Comparison of ENCODE assay signal across 7 mouse cellular contexts in genomic region chr3:69597816-69598215, GRCm38 (mm10). TPM values are rescaled to one million over a fixed set of nuclear protein-coding genes. Genes with fewer than 3 reads are reported as not detected.
DNase-seq lines count a peak whose midpoint lies in the region; ATAC-seq and TF ChIP-seq lines count a peak whose summit lies in the region.

No protein-coding gene starts in this region.

- DNase-seq in right cerebral cortex, postnatal 4 days = peak; percentile 9
- DNase-seq in right cerebral cortex, postnatal 14 days = no peak
- DNase-seq in forebrain, postnatal 0 days = peak; percentile 50
- no peak for DNase-seq in liver, embryonic 14.5 days (ENCODE audit: low read depth in 3 of 3, low spot score in 3 of 3)
- no peak for DNase-seq in urinary bladder, postnatal 14 days (ENCODE audit: low spot score)
- DNase-seq in spleen, postnatal 36 days (ENCODE audit: low spot score in 2 of 2) = no peak

- H3K27me3 ChIP-seq in forebrain, postnatal 0 days (ENCODE audit: insufficient read depth, low read length) = no peaks in the 10 kb centered on the region
- peaks cover 14% of the 10 kb centered on the region for H3K27me3 ChIP-seq in liver, embryonic 14.5 days (ENCODE audit: control insufficient read depth, insufficient read depth, low read length)

- TF ChIP-seq CTCF in forebrain, postnatal 0 days (IDR thresholded peaks at IDR 0.05; ENCODE audit: low read depth) = no peak
- no peak for TF ChIP-seq CTCF in liver, embryonic 14.5 days (IDR thresholded peaks at IDR 0.05; ENCODE audit: low read depth)

- peaks cover 5% of the 10 kb centered on the region; the same call in 1 of the 2 replicates for H3K36me3 ChIP-seq in forebrain, postnatal 0 days (ENCODE audit: insufficient read depth)
- H3K36me3 ChIP-seq in liver, embryonic 14.5 days (replicated peaks; ENCODE audit: control insufficient read depth, insufficient read depth, low read depth) = no peaks in the 10 kb centered on the region

- H3K4me1 ChIP-seq in forebrain, postnatal 0 days (ENCODE audit: insufficient read depth) = peaks cover 15% of the 10 kb centered on the region
- H3K4me1 ChIP-seq in liver, embryonic 14.5 days (replicated peaks; ENCODE audit: control insufficient read depth in 2 of 2, insufficient read depth in 2 of 2, low read length in 1 of 2) = no peaks in the 10 kb centered on the region

- H3K27ac ChIP-seq in forebrain, postnatal 0 days (ENCODE audit: low read depth, low read length) = peak overlapping the region; percentile 84
- no peak overlapping the region for H3K27ac ChIP-seq in liver, embryonic 14.5 days

- 4% methylated on average over 7 of the region's 7 CpGs for WGBS in forebrain, postnatal 0 days
- WGBS in liver, embryonic 14.5 days (ENCODE audit: insufficient replicate concordance) = 34% methylated on average over 7 of the region's 7 CpGs

- H3K4me2 ChIP-seq in forebrain, postnatal 0 days (ENCODE audit: low read depth) = peak overlapping the region; percentile 66
- H3K4me2 ChIP-seq in liver, embryonic 14.5 days (ENCODE audit: low read depth) = peak overlapping the region; percentile 57

- ATAC-seq in forebrain, postnatal 0 days = peak; percentile 9; the same call in 1 of the 2 replicates
- ATAC-seq in liver, embryonic 14.5 days (ENCODE audit: insufficient read depth) = no peak
- ATAC-seq in granulocyte monocyte progenitor cell, adult 5-6 weeks (replicated peaks; ENCODE audit: poor library complexity, severe bottlenecking) = no peak

- H3K4me3 ChIP-seq in forebrain, postnatal 0 days (ENCODE audit: low read depth, low read length) = peak overlapping the region; percentile 79
- H3K4me3 ChIP-seq in liver, embryonic 14.5 days (ENCODE audit: insufficient read depth in 1 of 2, low read depth in 2 of 2, low read length in 2 of 2) = peak overlapping the region; percentile 0 to 55; a peak in 2 of 4 replicates

- peak overlapping the region; percentile 92 for H3K9ac ChIP-seq in forebrain, postnatal 0 days
- no peak overlapping the region for H3K9ac ChIP-seq in liver, embryonic 14.5 days (replicated peaks)

- H3K9me3 ChIP-seq in forebrain, postnatal 0 days (ENCODE audit: low read length) = no peaks in the 10 kb centered on the region
- no peaks in the 10 kb centered on the region for H3K9me3 ChIP-seq in liver, embryonic 14.5 days (ENCODE audit: control insufficient read depth, low read length)

- TF ChIP-seq EP300 in liver, embryonic 14.5 days (IDR thresholded peaks at IDR 0.05; ENCODE audit: low read depth) = no peak

RNA-seq across cellular contexts. Expression of gene B3galnt1, which starts 0.9 kb away (rescaled TPM):
- 80.0 and 85.5 TPM in 2 replicates for total RNA-seq in forebrain, postnatal 0 days (2014; rRNA removed)
- 79.4 and 99.4 TPM in 2 replicates for polyA plus RNA-seq in forebrain, postnatal 0 days (2015; fragmentation: Nextera tagmentation; extraction: Ambion mirVana)
- 0.97 and 1.3 TPM in 2 replicates for polyA plus RNA-seq in liver, embryonic 14.5 days (2012; rRNA removed)
- polyA plus RNA-seq in liver, embryonic 14.5 days (2014; fragmentation: Nextera tagmentation; extraction: Ambion mirVana) = 2.9 and 3.5 TPM in 2 replicates
- 1.3 TPM in 1 of 2 replicates, not detected in the other for total RNA-seq in granulocyte monocyte progenitor cell, adult 5-6 weeks (2014; fragmentation: Nextera tagmentation)
- total RNA-seq in granulocyte monocyte progenitor cell, adult 5-6 weeks (2017) = 0.46 TPM in 1 of 2 replicates, not detected in the other

Comparison
In these comparisons a context has a peak if more than half of its experiments do, and no peak if none do; other contexts are left out.
1. DNase-seq: peak in right cerebral cortex, postnatal 4 days (single experiment) and forebrain, postnatal 0 days (single experiment); none in right cerebral cortex, postnatal 14 days (single experiment), liver, embryonic 14.5 days (0 of 3), urinary bladder, postnatal 14 days (single experiment) and spleen, postnatal 36 days (0 of 2).
2. RNA of gene B3galnt1, which starts 0.9 kb away (total RNA-seq): 80.0 to 85.5 TPM in forebrain, postnatal 0 days; 0.46 to 1.3 TPM in granulocyte monocyte progenitor cell, adult 5-6 weeks; every median in the first group is over 10 times any median in the second.